Mouse (Mus musculus) yolk sac, embryonic 10.5 days (tissue): ENCODE results near the gene Slc35e4.

Experiments used
- DNase-seq: peaks from one replicate; pipeline ENCODE4 v3.0.0-alpha.2; 2017; ENCODE audit warnings: low spot score

Gene Slc35e4

DNA sequence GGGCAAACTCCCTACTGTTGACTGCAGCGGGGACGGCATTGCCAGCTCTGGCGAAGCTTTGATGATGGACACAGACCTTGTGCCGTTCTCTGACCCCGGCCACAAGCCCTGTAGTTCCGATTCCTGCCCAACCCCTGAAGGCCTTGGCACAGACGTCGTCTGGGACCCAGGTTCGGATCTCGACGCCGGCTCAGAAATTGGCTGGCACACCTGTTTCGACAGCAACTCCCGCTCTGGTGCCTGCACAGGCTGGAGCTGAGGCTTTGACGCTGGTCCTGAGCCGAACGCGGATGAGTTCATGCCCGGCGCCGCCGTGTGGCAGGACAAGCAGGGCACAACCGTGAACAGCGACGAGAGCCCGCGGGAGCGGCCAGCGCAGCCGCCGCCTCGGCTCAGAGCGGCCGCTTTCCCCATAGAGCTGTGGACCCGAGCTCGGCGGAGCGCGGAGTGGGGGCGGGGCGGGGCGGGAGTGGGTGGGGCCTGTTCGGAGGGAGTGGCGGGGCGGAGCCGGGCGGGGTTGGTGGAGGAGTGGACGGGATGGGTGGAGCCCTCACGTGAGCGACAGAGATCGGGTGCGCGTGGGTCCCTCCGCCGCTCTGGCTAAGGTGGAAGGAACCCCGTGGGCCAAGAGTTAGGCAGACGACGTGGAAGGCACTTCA is 50.9 kb downstream of the Slc35e4 start, which contains the start of gene Osbp2:
TSS of gene Osbp2 (minus strand) at position 450 of the 659 bp plus-strand sequence.
- peak; percentile 88 for DNase-seq

- DNase-seq = no peak
Observed at GRCm38 (mm10) chr11:3862661-3863453, 51.6 kb downstream of the Slc35e4 start.

DNA sequence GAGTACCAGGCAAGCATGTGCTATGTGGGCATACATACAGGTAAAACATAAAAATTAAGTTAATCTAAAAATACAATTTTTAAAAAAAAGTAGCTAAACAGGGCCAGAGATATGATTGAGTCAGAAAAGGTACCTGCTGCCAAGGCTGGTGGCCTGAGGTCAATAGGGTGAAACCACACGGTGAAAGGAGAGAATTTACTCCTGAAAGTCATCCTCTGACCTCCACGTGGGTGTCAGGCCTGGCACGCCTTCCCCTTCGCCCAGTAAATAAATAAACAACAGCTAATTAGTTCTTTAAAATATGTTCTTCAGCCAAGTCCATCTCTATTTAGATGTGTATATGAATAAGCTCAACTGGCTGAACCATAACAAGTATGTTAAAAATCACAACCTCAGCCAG is 54.1 kb downstream of the Slc35e4 start:
- DNase-seq = no peak

- DNase-seq = no peak
Observed at GRCm38 (mm10) chr11:3859778-3860177, 54.7 kb downstream of the Slc35e4 start.

DNA sequence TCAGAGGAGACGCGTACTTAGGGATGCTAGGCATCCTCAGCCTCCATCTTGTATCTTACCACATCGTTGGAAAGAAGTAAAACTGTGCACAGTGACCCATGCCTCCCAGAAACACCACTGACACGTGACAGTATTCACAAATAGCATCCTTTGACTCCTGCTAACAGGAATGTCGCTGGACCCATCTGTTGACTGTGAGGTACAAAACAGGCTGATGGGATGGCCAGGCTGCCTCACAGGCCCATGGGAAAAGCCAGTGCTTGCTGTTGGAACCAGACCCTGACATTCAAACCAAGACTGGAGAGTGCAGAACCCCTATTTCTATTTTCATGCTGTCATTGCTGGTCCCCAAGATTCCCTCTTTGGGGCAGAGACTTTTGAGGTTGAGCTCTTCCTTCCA is 56.6 kb downstream of the Slc35e4 start:
- no peak for DNase-seq
